Mouse (Mus musculus): ENCODE results near the gene Gm38392.

The Gm38392 gene

GRCm38 (mm10) chr3:88200161-88200971, 86.6 kb downstream of the Gm38392 start:
- no peak for DNase-seq (ENCODE audit: low read depth, low spot score)

GRCm38 (mm10) chr3:88199541-88200110, 87.4 kb downstream of the Gm38392 start:
- DNase-seq (ENCODE audit: low read depth, low spot score): no peak

- no peak for DNase-seq (ENCODE audit: low read depth, low spot score)
Measured at GRCm38 (mm10) chr3:88198505-88199020, 88.4 kb downstream of the Gm38392 start.

- no peak for DNase-seq (ENCODE audit: low read depth, low spot score)
Measured at GRCm38 (mm10) chr3:88197741-88198504, 89.1 kb downstream of the Gm38392 start.

Data from ES-CJ7 (cell line).